Mouse (Mus musculus) stomach, embryonic 16.5 days (tissue): Measurements from ENCODE around the gene Cdc25b. TPM values are rescaled to one million over a fixed set of nuclear protein-coding genes. Genes with fewer than 3 reads are reported as not detected.

Experiments used
- ATAC-seq: fragments of 200-750 bp; cut with Nextera tagmentation; 2 replicates; pipeline ENCODE4 v1.8.0; 2017; ENCODE audit warnings: moderate number of reproducible peaks, moderate TSS enrichment; ENCODE audit not compliant: insufficient read depth, low FRiP score
- H3K27ac ChIP-seq: fragments of 300-500 bp; sonication (generic); 2 replicates; pipeline ENCODE4 v1.5.1; 2014; ENCODE audit warnings: low read length
- H3K27me3 ChIP-seq: fragments of 300-500 bp; sonication (generic); 2 replicates; pipeline ENCODE4 v1.6.1; 2014; ENCODE audit warnings: low read length, control low read depth, mixed read lengths; ENCODE audit not compliant: control insufficient read depth, insufficient read depth
- H3K36me3 ChIP-seq: fragments of 300-500 bp; sonication (generic); 2 replicates; pipeline ENCODE4 v1.6.1; 2014; ENCODE audit warnings: low read length; ENCODE audit not compliant: control insufficient read depth, insufficient read depth
- H3K4me1 ChIP-seq: fragments of 300-500 bp; sonication (generic); 2 replicates; pipeline ENCODE4 v1.6.1; 2014; ENCODE audit warnings: low read length, control low read depth, mixed read lengths; ENCODE audit not compliant: control insufficient read depth, insufficient read depth
- H3K4me2 ChIP-seq: fragments of 300-500 bp; sonication (generic); 2 replicates; pipeline ENCODE4 v1.6.1; 2014; ENCODE audit warnings: low read depth, low read length, mixed read lengths
- H3K4me3 ChIP-seq: fragments of 300-500 bp; sonication (generic); replicated peaks from 2 replicates; pipeline ENCODE4 v1.5.1; 2014; ENCODE audit warnings: mild to moderate bottlenecking, low read length
- H3K9ac ChIP-seq: fragments of 300-500 bp; sonication (generic); 2 replicates; pipeline ENCODE4 v1.6.1; 2014; ENCODE audit warnings: low read length
- H3K9me3 ChIP-seq: fragments of 300-500 bp; sonication (generic); replicated peaks from 2 replicates; pipeline ENCODE4 v1.6.1; 2016; ENCODE audit warnings: low read length, control low read depth; ENCODE audit not compliant: control insufficient read depth
- WGBS: fragments of 180-500 bp; shearing (Covaris S2); extraction: QIAGEN DNeasy Blood & Tissue Kit; methylation state at CpG from one replicate; pipeline ENCODE4 v1.1.7; 2014; 5-methylcytosine and 5-hydroxymethylcytosine counted together
- polyA plus RNA-seq: library from polyadenylated mRNA; unstranded; fragments of >200 nt; fragmentation: Nextera tagmentation; extraction: Ambion mirVana; gene quantifications from 2 replicates; pipeline ENCODE4 v1.2.1, GENCODE M21; 2015

Gene Cdc25b
- 72.3 and 72.8 TPM in 2 replicates for polyA plus RNA-seq

DNA sequence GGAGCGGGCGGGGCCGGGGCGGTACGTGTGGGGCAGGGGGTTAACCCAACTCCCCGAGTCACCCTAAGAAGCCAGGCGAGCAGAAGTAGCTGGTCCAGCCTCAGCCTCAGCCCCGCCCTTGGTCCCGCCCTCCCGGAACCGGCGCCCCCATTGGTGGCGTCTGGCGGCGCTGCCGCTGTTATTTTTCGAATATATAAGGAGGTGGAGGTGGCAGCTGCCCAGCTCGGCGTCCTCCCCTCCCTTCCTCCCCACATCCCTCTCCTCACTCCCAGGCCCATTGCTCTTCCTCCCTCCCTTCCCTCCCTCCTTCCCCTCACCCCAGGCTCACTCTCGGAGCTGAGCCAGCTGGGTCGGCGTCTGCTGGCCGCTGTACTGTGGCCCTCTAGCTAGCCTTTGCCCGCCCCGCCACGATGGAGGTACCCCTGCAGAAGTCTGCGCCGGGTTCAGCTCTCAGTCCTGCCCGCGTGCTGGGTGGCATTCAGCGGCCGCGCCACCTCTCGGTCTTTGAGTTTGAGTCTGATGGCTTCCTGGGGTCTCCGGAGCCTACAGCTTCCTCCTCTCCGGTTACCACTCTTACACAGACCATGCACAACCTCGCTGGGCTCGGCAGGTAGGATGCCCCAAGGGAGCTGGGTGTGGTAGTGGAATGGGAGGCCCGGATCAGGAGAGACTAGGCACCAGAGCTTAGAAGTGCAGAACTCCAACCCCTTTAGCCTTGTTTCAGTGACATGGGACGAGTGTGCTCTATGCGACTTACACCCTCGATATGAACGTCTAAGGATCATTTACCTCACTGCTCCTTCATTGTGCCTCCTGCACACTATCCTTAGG lies at the start of gene Cdc25b, which contains the start of gene Spef1:
Gene Cdc25b (plus strand): TSS at position 179 of the 831 bp plus-strand sequence.
Gene Spef1 (minus strand): TSS at position 512 of the 831 bp plus-strand sequence.
- H3K9ac ChIP-seq = peak within 1 kb of the TSS; percentile 88
- H3K27me3 ChIP-seq = no peaks in the 10 kb centered on the region
- H3K4me2 ChIP-seq = peak within 1 kb of the TSS; percentile 85
- peak within 1 kb of the TSS; percentile 83 for H3K4me3 ChIP-seq
- H3K9me3 ChIP-seq = no peaks in the 10 kb centered on the region
- peaks cover 9% of the 10 kb centered on the region; the same call in 1 of the 2 replicates for H3K36me3 ChIP-seq
- WGBS = under 1% methylated on average over 42 of the region's 43 CpGs
- peak within 1 kb of the TSS; percentile 42 for H3K27ac ChIP-seq
- H3K4me1 ChIP-seq = peaks cover 31% of the 10 kb centered on the region
- ATAC-seq = peak; percentile 94

DNA sequence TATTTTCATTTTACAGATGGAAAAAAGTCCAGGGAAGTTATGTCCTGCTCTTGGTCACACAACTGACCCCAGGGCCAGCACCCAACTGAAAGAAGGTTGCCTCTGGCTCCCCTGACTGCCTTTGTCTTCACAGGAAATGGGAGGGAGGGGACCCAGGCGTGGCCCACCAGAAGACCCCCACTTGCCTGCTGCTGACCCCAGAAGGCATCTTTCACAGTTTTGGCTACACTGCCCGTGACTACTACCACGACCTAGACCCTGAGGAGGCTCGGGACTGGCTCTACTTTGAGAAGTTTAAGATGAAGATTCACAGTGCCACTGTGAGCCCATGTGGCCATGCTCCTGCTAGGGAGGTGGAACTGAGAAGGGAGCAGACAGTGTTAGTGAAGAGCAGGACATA lies 48.5 kb upstream of the Cdc25b start:
- Histone ChIP-seq H3K4me1 (peaks cover 8% of the 10 kb centered on the region; the same call in 1 of the 2 replicates), H3K9ac (no peak overlapping the region), H3K36me3 (0 out of 2 replicates have a peak, but pooled peaks cover 3% of the 10 kb centered on the region), H3K27ac (no peak overlapping the region), H3K27me3 (no peaks in the 10 kb centered on the region), H3K4me3 (no peak overlapping the region), H3K9me3 (no peaks in the 10 kb centered on the region), H3K4me2 (no peak overlapping the region)
- ATAC-seq = no peak
- 84% methylated on average over 4 of the region's 4 CpGs for WGBS

DNA sequence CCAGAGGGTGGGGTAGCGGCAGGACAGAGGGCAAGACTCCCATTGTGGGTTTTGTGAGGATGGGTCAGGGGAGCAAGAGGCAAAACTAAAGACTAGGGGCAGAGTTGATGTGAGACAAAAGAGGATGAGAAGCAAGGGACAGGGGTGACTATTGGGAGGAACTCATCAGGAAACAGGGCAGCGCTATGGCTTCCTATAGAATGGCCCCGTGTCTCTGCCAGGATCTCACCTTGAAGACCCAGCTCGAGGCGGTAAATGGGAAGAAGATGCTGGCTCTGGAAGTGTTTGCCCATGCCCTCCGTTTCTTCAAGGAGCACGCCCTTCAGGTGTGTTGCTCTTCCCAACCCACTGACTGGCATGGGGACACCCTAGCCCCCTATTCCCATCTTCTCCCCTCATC lies 48.0 kb upstream of the Cdc25b start:
- Histone ChIP-seq H3K9me3 (no peaks in the 10 kb centered on the region), H3K9ac (no peak overlapping the region), H3K27ac (no peak overlapping the region), H3K4me2 (no peak overlapping the region), H3K4me3 (no peak overlapping the region), H3K4me1 (peaks cover 8% of the 10 kb centered on the region; the same call in 1 of the 2 replicates), H3K27me3 (no peaks in the 10 kb centered on the region), H3K36me3 (0 out of 2 replicates have a peak, but pooled peaks cover 3% of the 10 kb centered on the region)
- no peak for ATAC-seq
- 95% methylated on average over 7 of the region's 7 CpGs for WGBS

DNA sequence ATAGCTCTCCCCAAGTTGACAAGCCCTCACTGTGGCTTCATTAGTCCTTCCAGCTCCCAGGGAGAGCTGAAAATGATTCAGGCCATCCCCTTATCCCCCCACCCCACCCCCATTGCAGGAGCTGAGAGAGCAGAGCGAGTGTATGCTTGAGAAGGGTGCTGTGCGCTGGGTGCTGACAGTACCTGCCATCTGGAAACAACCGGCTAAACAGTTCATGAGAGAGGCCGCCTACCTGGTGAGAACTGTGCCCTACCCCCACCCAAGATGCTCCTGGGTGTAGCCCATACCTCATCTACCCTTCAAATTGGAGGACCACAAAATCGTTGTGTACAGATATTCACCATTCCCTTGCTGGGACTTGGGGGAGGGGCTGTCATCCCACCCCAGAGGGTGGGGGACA lies 47.5 kb upstream of the Cdc25b start:
- no peaks in the 10 kb centered on the region for H3K27me3 ChIP-seq
- H3K27ac ChIP-seq = no peak overlapping the region
- peaks cover 5% of the 10 kb centered on the region; the same call in 1 of the 2 replicates for H3K36me3 ChIP-seq
- H3K9ac ChIP-seq = no peak overlapping the region
- H3K4me2 ChIP-seq = no peak overlapping the region
- H3K9me3 ChIP-seq = no peaks in the 10 kb centered on the region
- H3K4me3 ChIP-seq = no peak overlapping the region
- ATAC-seq = no peak
- WGBS = 86% methylated on average over 5 of the region's 5 CpGs
- H3K4me1 ChIP-seq = peaks cover 8% of the 10 kb centered on the region; the same call in 1 of the 2 replicates

DNA sequence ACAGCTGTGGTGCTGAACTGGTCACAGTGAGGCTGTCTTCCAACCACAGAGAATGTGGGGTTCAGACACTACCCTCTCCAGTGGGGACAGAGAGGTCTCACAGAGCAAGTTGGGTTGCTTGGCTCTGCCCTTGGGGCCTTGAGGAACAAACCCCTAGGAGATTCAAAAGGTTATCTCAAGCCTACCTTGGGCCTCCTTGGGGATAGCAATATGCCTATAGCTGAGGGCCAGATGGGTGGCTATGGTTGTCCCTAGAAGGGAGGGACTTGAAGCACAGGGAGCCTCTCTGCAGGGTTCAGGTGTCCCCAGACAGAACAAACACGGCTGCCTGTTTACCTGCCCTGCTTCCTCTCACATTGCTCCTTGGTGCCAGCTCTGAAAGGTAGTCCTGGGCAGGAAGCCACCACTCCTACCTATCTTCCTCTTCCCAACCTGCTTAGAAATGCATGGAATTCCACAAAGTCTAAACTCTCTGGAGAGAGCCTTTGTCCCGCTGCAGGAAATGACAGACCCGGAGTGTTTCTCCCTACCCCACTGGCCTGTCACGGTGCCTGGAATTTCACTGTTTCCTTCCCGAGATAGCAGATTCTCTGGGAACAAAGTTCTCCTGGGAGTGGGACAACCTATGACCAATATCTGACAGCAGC lies 46.7 kb upstream of the Cdc25b start:
- no peak for ATAC-seq
- WGBS = 26% methylated on average over 5 of the region's 5 CpGs
- no peaks in the 10 kb centered on the region for H3K9me3 ChIP-seq

DNA sequence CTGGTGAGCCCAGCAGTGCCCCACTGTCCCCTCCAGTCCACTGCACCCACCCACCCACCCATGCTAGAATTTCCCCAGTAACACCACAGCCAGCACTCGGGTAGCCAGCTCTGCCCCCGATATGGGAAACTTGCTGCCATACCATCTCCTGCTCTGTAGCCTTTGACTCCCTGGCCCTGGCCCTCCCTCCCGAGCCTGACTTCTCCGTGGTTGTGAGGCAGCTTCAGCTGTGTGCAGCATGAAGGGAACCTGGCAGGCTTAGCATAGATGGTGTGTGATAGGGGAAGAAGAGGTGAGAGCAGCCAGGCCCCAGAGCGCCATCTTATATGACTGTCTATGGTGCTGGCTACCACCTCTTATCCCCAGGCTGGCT lies 46.2 kb upstream of the Cdc25b start:
- H3K27me3 ChIP-seq = no peaks in the 10 kb centered on the region
- H3K27ac ChIP-seq = no peak overlapping the region
- H3K4me2 ChIP-seq = no peak overlapping the region
- peaks cover 12% of the 10 kb centered on the region; the same call in 1 of the 2 replicates for H3K36me3 ChIP-seq
- H3K9ac ChIP-seq = peak overlapping the region; percentile 35
- WGBS = 64% methylated on average over 5 of the region's 5 CpGs
- no peaks in the 10 kb centered on the region for H3K9me3 ChIP-seq
- H3K4me3 ChIP-seq = no peak overlapping the region
- ATAC-seq = no peak
- H3K4me1 ChIP-seq = peaks cover 5% of the 10 kb centered on the region; the same call in 1 of the 2 replicates

More for the DNA sequence above, 46.7 kb upstream of the Cdc25b start:
- no peak overlapping the region; the same call in 1 of the 2 replicates for H3K9ac ChIP-seq
- H3K27me3 ChIP-seq = no peaks in the 10 kb centered on the region
- peaks cover 9% of the 10 kb centered on the region; the same call in 1 of the 2 replicates for H3K36me3 ChIP-seq
- H3K4me2 ChIP-seq = no peak overlapping the region
- H3K27ac ChIP-seq = peak overlapping the region; percentile 47; the same call in 1 of the 2 replicates
- peaks cover 5% of the 10 kb centered on the region; the same call in 1 of the 2 replicates for H3K4me1 ChIP-seq
- H3K4me3 ChIP-seq = no peak overlapping the region

DNA sequence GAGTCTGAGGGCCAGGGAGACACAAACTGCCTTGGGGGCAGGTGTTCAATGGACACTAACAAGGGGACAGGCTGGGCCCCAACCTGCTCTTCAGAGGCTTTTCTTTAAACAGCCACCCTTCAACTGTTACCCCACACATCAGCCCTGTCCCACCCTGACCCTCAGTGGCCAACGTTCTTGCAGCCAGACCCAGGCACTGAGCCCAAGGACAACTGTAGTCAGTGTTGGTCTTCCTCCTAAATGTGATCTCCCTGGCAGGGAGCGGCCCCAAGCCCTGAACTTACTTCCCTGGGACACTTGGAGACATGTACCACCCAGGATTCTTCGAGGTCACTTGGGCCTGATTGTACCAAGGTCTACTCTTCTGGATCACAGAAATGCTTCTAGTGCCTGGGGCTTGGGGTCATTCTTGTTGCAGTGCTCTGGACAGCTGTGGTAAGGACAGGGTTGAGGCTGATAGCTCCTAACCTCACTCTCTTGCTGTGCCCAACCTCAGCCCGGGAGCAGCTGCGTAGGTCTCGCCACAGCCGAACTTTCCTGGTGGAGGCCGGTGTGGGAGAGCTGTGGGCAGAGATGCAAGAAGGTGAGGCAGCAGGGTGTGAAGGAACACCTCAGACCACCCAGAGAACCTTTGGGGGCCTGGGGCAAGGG lies 45.3 kb upstream of the Cdc25b start:
- WGBS = 86% methylated on average over 8 of the region's 8 CpGs
- Histone ChIP-seq H3K36me3 (peaks cover 15% of the 10 kb centered on the region), H3K27me3 (no peaks in the 10 kb centered on the region), H3K4me1 (peaks cover 5% of the 10 kb centered on the region; the same call in 1 of the 2 replicates), H3K9ac (no peak overlapping the region), H3K9me3 (no peaks in the 10 kb centered on the region), H3K27ac (no peak overlapping the region), H3K4me2 (no peak overlapping the region), H3K4me3 (no peak overlapping the region)
- no peak for ATAC-seq

DNA sequence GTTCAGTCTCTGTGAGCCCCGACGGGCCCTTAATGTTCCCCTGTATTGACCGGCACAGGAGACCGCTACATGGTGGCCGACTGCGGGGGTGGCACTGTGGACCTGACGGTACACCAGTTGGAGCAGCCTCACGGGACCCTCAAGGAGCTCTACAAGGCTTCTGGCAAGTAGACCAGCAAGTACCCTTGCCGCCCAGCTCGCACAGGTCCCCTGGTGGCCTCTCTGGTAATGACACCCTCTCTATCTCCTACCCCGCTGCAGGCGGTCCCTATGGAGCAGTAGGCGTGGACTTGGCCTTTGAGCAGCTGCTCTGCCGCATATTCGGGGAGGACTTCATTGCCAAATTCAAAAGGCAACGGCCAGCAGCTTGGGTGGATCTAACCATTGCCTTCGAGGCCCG lies 44.2 kb upstream of the Cdc25b start:
- Histone ChIP-seq H3K9me3 (no peaks in the 10 kb centered on the region), H3K9ac (0 out of 2 replicates have a peak overlapping the region, but pooled peaks have one; percentile 0), H3K27ac (no peak overlapping the region), H3K27me3 (no peaks in the 10 kb centered on the region), H3K36me3 (peaks cover 15% of the 10 kb centered on the region), H3K4me3 (no peak overlapping the region), H3K4me1 (peaks cover 5% of the 10 kb centered on the region; the same call in 1 of the 2 replicates), H3K4me2 (peak overlapping the region; percentile 36; the same call in 1 of the 2 replicates)
- peak; percentile 76; the same call in 1 of the 2 replicates for ATAC-seq
- 26% methylated on average over 18 of the region's 18 CpGs for WGBS
